Mouse (Mus musculus) small intestine, adult 2 months (tissue): ENCODE results near the gene Slc27a4.

Experiments used
- CTCF ChIP-seq: fragments of 200-500 bp; IDR thresholded peaks from 2 replicates; pipeline ENCODE4 v1.5.1; 2012; ENCODE audit warnings: low read depth, mild to moderate bottlenecking, control low read depth, inconsistent platforms, low read length, moderate library complexity, mixed read lengths; ENCODE audit not compliant: insufficient replicate concordance, insufficient read length; ENCODE audit errors: extremely low read depth
- POLR2A ChIP-seq: fragments of 200-500 bp; IDR thresholded peaks from 2 replicates; pipeline ENCODE4 v1.6.1; 2012; ENCODE audit warnings: low read depth, mild to moderate bottlenecking, control low read depth, inconsistent platforms, low read length, moderate library complexity

- TF ChIP-seq CTCF (no peak), POLR2A (no peak)
These were observed 29.1 kb upstream of the Slc27a4 start for GRCm38 (mm10) chr2:29773323-29773722.
